Mouse (Mus musculus) right cerebral cortex, adult 18-20 months (tissue): Measurements from ENCODE around the gene Tgif2.
"Not testable (repeated sequence)": the region's sequence is repeated elsewhere in the genome, so short reads cannot be mapped to it uniquely, and the experiment has no call there.

ENCODE experiments used
- DNase-seq: peaks from one replicate; pipeline ENCODE4 v3.0.0; 2022; ENCODE audit warnings: mixed read lengths

The Tgif2 gene

GRCm38 (mm10) chr2:156879541-156879940 lies 39.7 kb downstream of the Tgif2 start:
- DNase-seq: no peak

- DNase-seq: no peak
These were observed 42.7 kb downstream of the Tgif2 start for GRCm38 (mm10) chr2:156882431-156883001.

GRCm38 (mm10) chr2:156884396-156885211 lies 44.8 kb downstream of the Tgif2 start:
- no peak for DNase-seq

- DNase-seq: not testable (repeated sequence)
These were observed 45.9 kb downstream of the Tgif2 start for GRCm38 (mm10) chr2:156885666-156886065.

DNA sequence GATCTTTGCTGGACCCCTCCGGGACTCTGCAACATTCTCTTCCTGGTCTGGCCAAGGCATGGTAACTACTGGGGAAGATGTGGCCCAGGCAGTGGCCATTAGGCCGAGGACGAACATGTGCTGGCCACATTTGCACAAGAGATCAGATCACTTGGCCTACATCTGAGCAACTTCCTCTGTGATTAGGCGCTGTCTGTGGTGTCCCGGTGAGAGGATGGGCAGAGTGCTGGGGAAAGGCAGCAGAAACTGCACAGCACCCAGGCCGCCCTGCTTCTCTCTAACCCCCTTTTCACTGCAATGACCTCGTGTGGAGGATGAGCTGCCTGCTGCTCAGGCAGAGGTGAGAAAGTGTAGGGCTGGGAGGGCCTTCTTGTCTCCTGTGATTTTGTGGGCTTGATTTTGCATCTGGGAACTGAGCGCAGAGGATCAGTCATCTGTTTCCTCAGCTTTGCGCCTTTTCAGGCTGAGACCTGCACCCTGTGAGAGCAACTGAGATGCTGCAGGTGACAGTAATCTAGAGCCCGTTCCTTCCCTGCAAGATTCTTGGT lies 46.4 kb downstream of the Tgif2 start:
- no peak for DNase-seq

DNA sequence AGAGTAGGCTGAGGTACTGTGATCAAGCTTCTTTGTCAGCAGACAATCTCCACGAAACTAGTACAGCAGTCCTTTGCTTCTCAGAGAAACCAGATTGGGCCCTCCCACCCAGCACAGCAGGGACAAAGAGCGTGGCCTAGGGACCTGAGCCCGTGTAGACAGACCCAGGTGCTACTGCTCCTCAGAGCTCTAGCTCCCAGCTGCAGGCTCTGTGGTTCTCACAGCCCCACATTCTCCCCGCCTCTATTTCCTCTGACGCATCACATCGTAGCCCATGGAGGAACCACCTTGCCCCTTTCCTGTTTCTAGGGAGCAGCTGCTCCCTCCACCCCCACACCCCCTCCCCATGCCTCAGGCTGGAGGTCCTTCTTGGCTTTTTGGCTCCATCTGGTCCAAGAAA lies 47.2 kb downstream of the Tgif2 start, which contains the start of gene Sla2:
Sla2 (minus strand) TSS at position 176 of the 400 bp plus-strand sequence.
- no peak for DNase-seq

GRCm38 (mm10) chr2:156888490-156888889 lies 48.7 kb downstream of the Tgif2 start:
- no peak for DNase-seq

DNA sequence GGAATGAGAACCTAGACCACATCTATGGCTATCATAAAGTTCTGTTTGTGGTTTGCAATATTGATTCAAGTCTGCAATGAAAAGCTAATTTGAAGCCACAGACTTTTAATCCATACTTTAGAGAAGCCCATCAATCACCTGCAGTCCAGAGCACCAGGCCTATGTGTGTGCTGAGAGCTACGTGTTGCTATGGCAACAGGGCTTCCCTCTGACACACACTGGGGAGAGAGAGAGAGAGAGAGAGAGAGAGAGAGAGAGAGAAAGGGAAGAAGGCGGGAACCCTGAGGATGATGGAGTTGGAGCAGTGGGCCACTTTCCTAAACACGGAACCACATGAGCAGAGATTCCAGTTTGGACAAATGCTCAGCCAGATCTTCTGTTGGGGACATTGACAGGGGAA lies 52.4 kb downstream of the Tgif2 start:
- no peak for DNase-seq

DNA sequence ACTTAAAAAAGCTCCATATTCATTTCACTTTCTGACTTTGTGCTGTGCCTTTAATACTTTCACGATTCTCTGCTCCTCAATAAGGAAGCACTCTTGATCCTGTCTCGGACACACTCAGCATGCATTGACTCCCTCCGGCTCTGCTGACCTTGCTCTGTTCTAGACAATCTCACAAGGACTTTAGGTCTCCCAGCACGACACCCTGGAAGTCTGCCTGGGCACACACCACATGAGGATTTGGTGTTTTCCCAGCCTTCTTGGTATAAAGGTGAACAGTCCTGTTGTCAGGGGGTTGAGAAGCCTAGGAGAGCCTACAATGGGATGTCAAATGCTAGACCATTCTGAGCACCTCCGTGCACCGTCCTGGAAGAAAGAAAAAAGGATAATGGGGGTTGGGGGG lies 53.0 kb downstream of the Tgif2 start:
- DNase-seq: no peak

GRCm38 (mm10) chr2:156894496-156895265 lies 54.9 kb downstream of the Tgif2 start:
- DNase-seq: no peak

- no peak for DNase-seq
These were observed 56.6 kb downstream of the Tgif2 start for GRCm38 (mm10) chr2:156896384-156896914.

GRCm38 (mm10) chr2:156897034-156897433 lies 57.2 kb downstream of the Tgif2 start:
- DNase-seq: peak; percentile 67

DNA sequence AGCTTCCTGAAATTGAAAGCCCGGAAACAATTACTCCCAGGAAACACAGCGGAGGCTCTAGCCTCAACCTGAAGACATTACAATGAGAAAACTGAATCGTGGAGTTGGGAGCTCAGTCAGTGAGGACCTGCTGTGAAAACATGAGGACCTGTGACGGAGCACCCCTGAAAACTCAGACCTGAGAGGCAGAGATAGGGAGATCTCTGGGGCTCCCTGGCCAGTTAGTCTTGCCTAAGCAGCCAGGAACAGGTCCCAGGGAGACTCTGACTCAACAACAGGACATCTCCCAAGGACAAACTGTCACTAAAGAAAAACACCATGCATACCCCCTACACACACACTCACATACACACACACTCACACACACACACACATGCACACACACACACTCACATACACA lies 58.6 kb downstream of the Tgif2 start:
- DNase-seq: no peak

- peak; percentile 38 for DNase-seq
These were observed 59.4 kb downstream of the Tgif2 start for GRCm38 (mm10) chr2:156899184-156899583.

- DNase-seq: no peak
These were observed 61.5 kb downstream of the Tgif2 start for GRCm38 (mm10) chr2:156901344-156901743.

DNA sequence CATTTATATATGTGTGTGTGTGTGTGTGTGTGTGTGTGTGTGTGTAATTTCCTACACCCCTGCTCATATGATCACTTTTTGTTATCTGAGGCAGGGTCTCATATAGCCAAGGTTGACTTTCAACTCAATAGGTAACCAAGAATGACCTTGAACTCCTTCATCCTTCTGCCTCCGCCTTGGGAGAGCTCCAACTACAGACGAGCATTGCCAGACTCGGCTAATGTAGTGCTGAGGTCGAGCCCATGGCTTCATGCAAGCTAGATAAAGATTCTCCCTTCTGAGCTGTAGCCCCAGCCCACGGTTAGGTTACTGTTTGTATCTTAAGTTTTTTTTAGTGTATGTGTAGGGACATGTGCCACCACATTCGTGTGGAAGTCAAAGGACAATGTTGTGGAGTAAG lies 62.1 kb downstream of the Tgif2 start:
- no peak for DNase-seq

DNA sequence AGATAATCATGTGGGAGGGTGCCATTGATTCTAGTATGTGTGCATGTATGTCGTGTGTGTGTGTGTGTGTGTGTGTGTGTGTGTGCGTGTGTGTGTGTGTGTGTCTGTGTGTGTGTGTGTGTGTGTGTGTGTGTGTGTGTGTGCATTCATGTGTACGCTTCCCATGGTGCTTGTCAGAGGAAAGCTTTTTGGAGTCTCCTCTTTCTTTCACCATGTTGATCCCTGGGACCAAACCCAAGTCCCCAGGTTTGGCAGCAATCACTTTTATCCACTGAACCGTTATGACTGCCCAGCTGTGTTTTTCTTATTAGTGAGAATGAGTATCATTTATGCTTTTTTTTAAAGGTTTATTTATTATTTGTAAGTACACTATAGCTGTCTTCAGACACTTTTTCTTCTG lies 62.6 kb downstream of the Tgif2 start:
- DNase-seq: not testable (repeated sequence)

GRCm38 (mm10) chr2:156903367-156903766 lies 63.6 kb downstream of the Tgif2 start:
- DNase-seq: no peak
